Mouse (Mus musculus): Measurements from ENCODE around the gene H2-M10.6.

The H2-M10.6 gene

GRCm38 (mm10) chr17:36840961-36841445 lies 29.0 kb downstream of the H2-M10.6 start:
- DNase-seq (ENCODE audit: low spot score): no peak

- no peak for DNase-seq (ENCODE audit: low spot score)
Observed at GRCm38 (mm10) chr17:36843696-36844095, 31.7 kb downstream of the H2-M10.6 start.

GRCm38 (mm10) chr17:36844286-36844719 lies 32.3 kb downstream of the H2-M10.6 start:
- no peak for DNase-seq (ENCODE audit: low spot score)

GRCm38 (mm10) chr17:36844725-36845124 lies 32.8 kb downstream of the H2-M10.6 start:
- DNase-seq (ENCODE audit: low spot score): no peak

- no peak for DNase-seq (ENCODE audit: low spot score)
Observed at GRCm38 (mm10) chr17:36848911-36849310, 36.9 kb downstream of the H2-M10.6 start.

GRCm38 (mm10) chr17:36849992-36850391 lies 38.0 kb downstream of the H2-M10.6 start:
- DNase-seq (ENCODE audit: low spot score): no peak

- no peak for DNase-seq (ENCODE audit: low spot score)
Observed at GRCm38 (mm10) chr17:36851200-36851599, 39.2 kb downstream of the H2-M10.6 start.

- DNase-seq (ENCODE audit: low spot score): no peak
Observed at GRCm38 (mm10) chr17:36851627-36852026, 39.7 kb downstream of the H2-M10.6 start.

- no peak for DNase-seq (ENCODE audit: low spot score)
Observed at GRCm38 (mm10) chr17:36855484-36855883, 43.5 kb downstream of the H2-M10.6 start.

GRCm38 (mm10) chr17:36856236-36856635 lies 44.3 kb downstream of the H2-M10.6 start:
- DNase-seq (ENCODE audit: low spot score): no peak

- no peak for DNase-seq (ENCODE audit: low spot score)
Observed at GRCm38 (mm10) chr17:36858181-36858580, 46.2 kb downstream of the H2-M10.6 start.

- DNase-seq (ENCODE audit: low spot score): no peak
Observed at GRCm38 (mm10) chr17:36861680-36862079, 49.7 kb downstream of the H2-M10.6 start.
